Mouse (Mus musculus) ZHBTc4 (cell line): ENCODE results near the gene Ptprm.

Experiments used
- DNase-seq: peaks from one replicate; pipeline ENCODE4 v3.0.0-alpha.2; 2011; ENCODE audit warnings: low read depth, low spot score

The Ptprm gene

DNA sequence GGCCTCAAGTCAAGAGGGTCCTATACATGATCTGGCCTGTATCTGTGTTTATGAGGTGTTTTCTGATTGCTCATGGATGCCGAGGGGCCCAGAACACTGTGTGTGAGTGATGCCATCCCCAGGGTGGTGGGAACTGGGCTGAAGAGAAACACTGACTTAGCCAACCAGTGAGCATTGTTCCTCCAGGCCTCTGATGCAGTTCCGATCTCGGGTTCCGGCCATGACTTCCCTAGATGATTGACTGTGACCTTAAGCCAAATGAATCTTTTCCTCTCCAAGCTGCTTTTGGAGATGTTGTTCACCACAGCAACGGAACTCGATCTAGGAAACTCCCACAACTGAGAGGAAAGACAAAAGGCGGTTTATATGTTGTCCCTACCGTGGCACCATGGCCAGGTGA is 9.1 kb downstream of the Ptprm start:
- DNase-seq, result no peak

- DNase-seq, result no peak
Measured at GRCm38 (mm10) chr17:67343471-67343870, 10.8 kb downstream of the Ptprm start.

DNA sequence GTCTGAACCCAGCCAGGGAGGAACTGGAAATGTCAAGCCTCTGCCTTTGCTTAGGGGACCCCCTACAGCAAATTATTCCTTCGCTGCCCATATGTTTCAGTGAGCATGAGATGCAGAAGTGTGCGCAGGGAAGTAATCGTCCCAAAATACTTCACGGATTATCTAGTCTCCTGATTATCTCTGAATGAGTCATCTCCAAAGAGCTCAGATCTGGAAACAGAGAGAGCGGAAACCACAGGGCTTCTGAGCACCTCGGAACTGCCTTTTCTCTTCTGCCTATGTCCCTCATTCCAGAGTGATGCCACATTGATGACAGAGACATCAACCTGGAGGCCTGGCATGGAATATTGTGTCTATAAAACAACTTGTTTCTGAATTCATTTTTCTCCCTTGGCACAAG is 11.3 kb downstream of the Ptprm start:
- DNase-seq, result no peak

DNA sequence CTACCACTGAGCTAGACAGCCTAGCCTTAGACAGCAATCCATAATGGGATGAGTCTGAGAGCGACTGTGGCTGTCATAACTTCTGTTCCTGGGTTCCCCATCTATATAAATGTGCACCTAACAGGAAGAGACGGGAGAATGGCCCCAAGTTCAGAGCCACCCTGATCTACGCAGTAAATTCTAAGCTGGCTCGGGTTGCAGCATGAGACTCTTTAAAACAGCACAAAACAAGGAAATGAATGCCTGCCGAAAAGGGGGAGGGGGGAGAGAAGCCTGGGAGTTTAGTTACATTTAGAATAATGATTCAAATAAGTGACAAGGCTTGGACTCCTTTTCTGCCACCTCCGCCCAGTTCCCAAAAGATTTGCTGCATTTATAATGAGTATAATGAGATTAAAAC is 13.9 kb downstream of the Ptprm start:
- DNase-seq, result no peak

DNA sequence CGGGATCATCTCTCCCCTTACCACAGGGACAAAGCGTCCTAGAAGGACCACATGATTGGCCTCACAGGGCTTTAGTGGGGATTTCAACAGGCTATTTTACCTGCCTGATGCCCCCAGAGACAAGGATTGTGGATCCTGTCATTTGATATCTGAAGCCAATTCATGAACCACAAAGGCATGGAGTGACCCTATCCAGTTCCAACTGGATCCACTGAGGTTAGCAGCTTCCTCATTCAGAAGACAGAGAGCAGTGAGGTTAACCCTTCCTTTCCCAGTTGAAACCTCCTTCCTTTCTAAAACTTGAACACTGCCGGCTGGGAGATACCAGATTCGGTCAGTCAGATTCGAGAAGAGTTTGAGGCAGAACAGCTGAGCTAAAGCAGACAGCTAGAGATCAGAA is 14.7 kb downstream of the Ptprm start:
- peak; percentile 51 for DNase-seq

- DNase-seq, result no peak
Measured at GRCm38 (mm10) chr17:67334310-67334709, 19.9 kb downstream of the Ptprm start.

GRCm38 (mm10) chr17:67329435-67329834 is 24.8 kb downstream of the Ptprm start:
- DNase-seq, result no peak

- no peak for DNase-seq
Measured at GRCm38 (mm10) chr17:67324499-67324832, 29.8 kb downstream of the Ptprm start.

- no peak for DNase-seq
Measured at GRCm38 (mm10) chr17:67323777-67324498, 30.3 kb downstream of the Ptprm start.

GRCm38 (mm10) chr17:67314491-67315205 is 39.6 kb downstream of the Ptprm start:
- no peak for DNase-seq

DNA sequence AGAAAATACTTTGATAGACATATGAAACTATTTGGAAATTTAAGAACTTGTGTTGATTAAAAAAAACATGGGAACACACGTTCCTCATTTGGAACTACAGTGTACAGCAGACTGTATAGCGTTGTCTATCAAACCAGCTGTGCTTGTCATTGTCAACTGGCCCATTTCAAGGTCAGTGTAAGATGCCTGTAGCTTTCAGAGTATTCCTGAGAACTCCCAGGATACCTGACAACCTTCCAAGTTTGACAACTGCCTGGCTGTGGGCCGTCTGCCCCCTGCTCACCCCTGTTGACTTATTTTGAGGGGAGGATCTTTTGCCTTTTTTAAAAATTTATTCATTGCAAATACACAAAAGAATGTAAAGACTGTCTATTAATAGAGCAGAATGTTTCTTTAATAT is 45.8 kb downstream of the Ptprm start:
- no peak for DNase-seq

- DNase-seq, result no peak
Measured at GRCm38 (mm10) chr17:67306066-67306845, 48.0 kb downstream of the Ptprm start.

DNA sequence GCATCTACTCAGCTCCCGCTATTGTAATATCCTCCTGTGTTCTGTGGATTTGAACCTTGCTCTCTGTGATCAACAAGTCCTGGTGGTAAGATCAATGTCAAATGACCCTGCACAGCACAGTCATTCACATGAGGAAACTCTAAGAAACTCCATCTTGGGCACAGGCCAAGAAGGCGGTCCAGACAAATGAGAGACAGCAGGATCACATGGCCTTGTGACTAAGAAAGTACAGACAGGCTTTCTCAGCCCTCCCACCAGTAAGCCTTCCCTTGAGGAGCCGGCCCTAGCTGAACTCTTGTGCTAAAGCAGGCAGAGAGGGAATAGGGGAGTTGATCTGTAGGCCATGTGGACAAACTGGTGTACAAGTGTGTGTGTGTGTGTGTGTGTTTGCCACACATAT is 49.4 kb downstream of the Ptprm start:
- no peak for DNase-seq

DNA sequence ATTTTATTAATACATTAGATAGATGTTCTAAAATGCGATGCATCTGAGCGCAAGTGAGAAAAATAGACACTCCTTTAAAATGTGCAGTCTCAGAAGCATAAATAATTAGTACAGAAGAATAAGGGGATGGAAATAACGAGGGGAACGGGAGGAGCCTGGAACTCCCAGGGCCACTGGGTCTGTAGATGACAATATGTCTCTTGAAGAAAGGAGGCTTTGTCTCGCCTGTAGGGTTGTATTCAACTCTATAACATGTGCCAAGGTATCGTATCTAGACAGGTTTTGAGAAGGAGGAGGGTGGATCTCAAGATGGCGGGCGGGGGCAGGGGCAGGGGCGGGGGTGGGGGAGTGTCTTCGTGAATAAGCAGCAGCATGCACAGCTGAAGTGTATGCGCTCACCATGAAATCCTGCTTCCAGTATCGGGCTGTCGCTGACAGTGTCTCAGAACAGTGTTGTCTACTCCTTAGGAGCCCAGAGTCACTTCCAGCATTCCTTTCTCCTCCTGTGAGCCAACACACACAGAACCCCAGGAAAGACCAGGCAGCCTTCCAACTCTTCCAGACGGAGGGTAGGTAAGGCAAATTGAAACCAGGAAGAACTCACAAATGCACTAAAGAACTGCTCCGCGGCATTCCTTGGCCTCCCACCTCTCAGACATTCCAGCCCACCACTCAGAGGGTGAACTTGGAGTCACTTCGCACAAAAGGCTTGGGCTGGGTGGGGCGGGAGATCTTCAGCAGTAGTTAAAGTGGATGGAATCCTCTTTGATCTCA is 50.7 kb downstream of the Ptprm start:
- peak; percentile 82 for DNase-seq

- DNase-seq, result no peak
Measured at GRCm38 (mm10) chr17:67302569-67302968, 51.7 kb downstream of the Ptprm start.

GRCm38 (mm10) chr17:67302074-67302473 is 52.2 kb downstream of the Ptprm start:
- no peak for DNase-seq

DNA sequence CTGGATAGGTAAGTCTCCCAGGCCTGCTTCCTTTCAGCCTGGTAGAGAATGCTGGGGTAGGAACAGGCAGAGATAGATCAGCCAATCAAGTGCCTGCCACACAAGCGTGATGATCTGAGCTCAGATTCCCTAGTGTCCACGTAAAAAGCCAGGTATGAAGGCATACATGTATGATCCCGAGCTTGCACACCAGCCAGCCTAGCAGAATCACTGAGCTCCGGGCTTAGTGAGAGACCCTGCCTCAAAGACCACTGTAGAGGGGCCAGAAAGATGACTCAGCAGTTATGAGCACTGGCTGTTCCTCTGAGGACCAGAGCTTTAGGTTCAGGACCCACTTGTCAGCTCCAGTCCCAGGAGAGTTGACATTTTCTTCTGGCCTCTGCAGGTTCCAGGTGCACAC is 52.9 kb downstream of the Ptprm start:
- DNase-seq, result no peak

DNA sequence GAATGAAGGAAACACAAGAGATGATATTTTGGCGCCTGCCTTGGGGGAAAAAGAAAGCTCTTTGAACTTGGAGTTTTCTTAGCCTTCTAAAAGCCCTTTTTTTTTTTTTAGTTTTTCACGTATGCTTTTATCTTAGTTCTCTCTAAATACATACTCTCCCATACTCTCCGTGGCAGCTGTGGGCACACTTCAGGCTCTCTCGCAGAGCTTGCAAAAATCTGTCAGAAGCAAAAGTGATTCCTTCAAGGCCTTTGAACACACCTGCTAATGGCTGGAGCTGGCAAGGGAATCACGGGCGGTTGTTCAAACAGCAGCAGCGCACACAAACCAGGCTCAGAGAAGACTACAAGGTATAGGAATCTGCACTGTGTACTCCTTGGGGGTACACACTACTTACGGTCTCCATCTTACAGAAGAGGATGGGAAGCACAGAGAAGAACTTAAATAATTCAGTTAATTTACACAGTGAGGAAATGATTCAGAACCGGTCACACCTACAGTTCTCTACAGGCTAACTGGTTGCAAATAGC is 55.9 kb downstream of the Ptprm start:
- DNase-seq, result no peak

- DNase-seq, result no peak
Measured at GRCm38 (mm10) chr17:67296604-67297595, 57.4 kb downstream of the Ptprm start.

DNA sequence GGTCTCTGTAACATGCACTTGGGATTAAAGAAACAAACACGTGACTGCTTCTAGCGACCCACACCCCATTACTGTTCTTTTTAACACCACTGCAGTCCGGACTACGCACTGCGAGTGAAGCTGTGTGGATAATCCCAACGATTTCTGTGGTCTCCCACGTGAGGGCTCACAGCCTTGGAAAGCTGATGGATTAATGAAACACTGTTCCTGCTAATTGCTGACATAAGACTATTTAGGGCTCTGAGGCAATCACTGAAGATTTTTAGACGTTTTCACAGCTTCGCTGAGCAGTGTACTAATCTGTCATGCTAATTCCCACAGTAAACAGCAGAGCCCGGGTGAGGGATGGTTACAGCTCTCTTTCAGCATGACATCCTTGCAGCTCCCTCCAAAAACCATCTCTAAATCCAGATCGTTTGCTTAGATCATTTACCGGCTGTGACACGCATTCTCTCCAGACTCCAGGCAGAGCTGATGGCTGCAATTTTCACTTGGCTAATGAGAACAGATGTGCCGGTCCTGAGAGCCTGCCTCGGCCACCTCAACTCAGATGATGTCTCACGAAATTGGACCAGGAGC is 63.5 kb downstream of the Ptprm start:
- no peak for DNase-seq
